Mouse (Mus musculus): Measurements from ENCODE around the gene Ccdc88c. TPM values are rescaled to one million over a fixed set of nuclear protein-coding genes. Genes with fewer than 3 reads are reported as not detected.
A peak's percentile ranks its signal among the peaks of the same experiment; 100 is the strongest.

Ccdc88c gene
- total and polyA plus RNA-seq, 3 experiments = 3.6 to 5.4 (median 5.2) TPM

GRCm38 (mm10) chr12:100925644-100926619, 102.9 kb downstream of the Ccdc88c start:
- H3K79me2 ChIP-seq (replicated peaks; ENCODE audit: control insufficient read depth, insufficient read depth, low read length) = no peaks in the 10 kb centered on the region
- no peak overlapping the region for H3K9ac ChIP-seq (ENCODE audit: low read depth, low read length)
- H3K36me3 ChIP-seq (ENCODE audit: control insufficient read depth, insufficient read depth, low read length) = no peaks in the 10 kb centered on the region
- H3K4me3 ChIP-seq = no peak overlapping the region
- H3K4me1 ChIP-seq (ENCODE audit: control insufficient read depth, insufficient read depth, low read length) = no peaks in the 10 kb centered on the region
- intact Hi-C loops (cut with DNase I) = loop anchor here (1.0 to 10.0 kb wide), 3 partner anchors 77 to 349 kb away; partner anchors contain the start of gene Rps6ka5
- no peak overlapping the region for H3K27ac ChIP-seq
- no peaks in the 10 kb centered on the region for H3K27me3 ChIP-seq (ENCODE audit: control insufficient read depth, insufficient read depth, low read length)
- TF ChIP-seq EP300 (IDR thresholded peaks at IDR 0.05; ENCODE audit: insufficient read depth, low read depth, low read length) (no peak), CTCF (IDR thresholded peaks at IDR 0.05) (peak; percentile 80)
- DNase-seq = no peak
- 66% methylated on average over 14 of the region's 14 CpGs for WGBS

GRCm38 (mm10) chr12:100924646-100925339, 104.1 kb downstream of the Ccdc88c start:
- H3K79me2 ChIP-seq (replicated peaks; ENCODE audit: control insufficient read depth, insufficient read depth, low read length) = no peaks in the 10 kb centered on the region
- 76% methylated on average over 15 of the region's 15 CpGs for WGBS
- DNase-seq = no peak
- no peaks in the 10 kb centered on the region for H3K27me3 ChIP-seq (ENCODE audit: control insufficient read depth, insufficient read depth, low read length)
- no peak overlapping the region for H3K27ac ChIP-seq
- no peak overlapping the region for H3K4me3 ChIP-seq
- H3K9ac ChIP-seq (ENCODE audit: low read depth, low read length) = no peak overlapping the region
- TF ChIP-seq CTCF (IDR thresholded peaks at IDR 0.05) (no peak), EP300 (IDR thresholded peaks at IDR 0.05; ENCODE audit: insufficient read depth, low read depth, low read length) (no peak), POLR2A (IDR thresholded peaks at IDR 0.05; ENCODE audit: insufficient read depth, low read depth, low read length) (no peak)
- H3K36me3 ChIP-seq (ENCODE audit: control insufficient read depth, insufficient read depth, low read length) = no peaks in the 10 kb centered on the region
- intact Hi-C loops (cut with DNase I) = loop anchor here (5.0 to 10.0 kb wide), 2 partner anchors 200 to 347 kb away; partner anchors contain the start of gene Rps6ka5
- no peaks in the 10 kb centered on the region for H3K4me1 ChIP-seq (ENCODE audit: control insufficient read depth, insufficient read depth, low read length)

- 84% methylated on average over 12 of the region's 12 CpGs for WGBS
- DNase-seq = no peak
- H3K4me1 ChIP-seq (ENCODE audit: control insufficient read depth, insufficient read depth, low read length) = no peaks in the 10 kb centered on the region
- H3K9ac ChIP-seq (ENCODE audit: low read depth, low read length) = no peak overlapping the region
- intact Hi-C loops (cut with DNase I) = no loop called here
- H3K4me3 ChIP-seq = no peak overlapping the region
- H3K27ac ChIP-seq = no peak overlapping the region
- no peaks in the 10 kb centered on the region for H3K79me2 ChIP-seq (replicated peaks; ENCODE audit: control insufficient read depth, insufficient read depth, low read length)
- H3K36me3 ChIP-seq (ENCODE audit: control insufficient read depth, insufficient read depth, low read length) = no peaks in the 10 kb centered on the region
- H3K27me3 ChIP-seq (ENCODE audit: control insufficient read depth, insufficient read depth, low read length) = no peaks in the 10 kb centered on the region
- TF ChIP-seq POLR2A (IDR thresholded peaks at IDR 0.05; ENCODE audit: insufficient read depth, low read depth, low read length) = no peak
- TF ChIP-seq EP300 (IDR thresholded peaks at IDR 0.05; ENCODE audit: insufficient read depth, low read depth, low read length) = no peak
- no peak for TF ChIP-seq CTCF (IDR thresholded peaks at IDR 0.05)
These were observed 118.1 kb downstream of the Ccdc88c start for GRCm38 (mm10) chr12:100910731-100911130.

GRCm38 (mm10) chr12:100909765-100910164, 119.1 kb downstream of the Ccdc88c start:
- Histone ChIP-seq H3K4me3 (no peak overlapping the region), H3K4me1 (ENCODE audit: control insufficient read depth, insufficient read depth, low read length) (no peaks in the 10 kb centered on the region), H3K9ac (ENCODE audit: low read depth, low read length) (no peak overlapping the region), H3K27ac (no peak overlapping the region), H3K36me3 (ENCODE audit: control insufficient read depth, insufficient read depth, low read length) (no peaks in the 10 kb centered on the region), H3K27me3 (ENCODE audit: control insufficient read depth, insufficient read depth, low read length) (no peaks in the 10 kb centered on the region), H3K79me2 (replicated peaks; ENCODE audit: control insufficient read depth, insufficient read depth, low read length) (no peaks in the 10 kb centered on the region)
- intact Hi-C loops (cut with DNase I) = no loop called here
- no peak for DNase-seq
- WGBS = 75% methylated on average over 6 of the region's 6 CpGs
- TF ChIP-seq EP300 (IDR thresholded peaks at IDR 0.05; ENCODE audit: insufficient read depth, low read depth, low read length) = no peak
- TF ChIP-seq CTCF (IDR thresholded peaks at IDR 0.05) = no peak

GRCm38 (mm10) chr12:100908298-100909034, 120.4 kb downstream of the Ccdc88c start:
- Histone ChIP-seq H3K79me2 (replicated peaks; ENCODE audit: control insufficient read depth, insufficient read depth, low read length) (no peaks in the 10 kb centered on the region), H3K27ac (no peak overlapping the region), H3K4me1 (ENCODE audit: control insufficient read depth, insufficient read depth, low read length) (no peaks in the 10 kb centered on the region), H3K36me3 (ENCODE audit: control insufficient read depth, insufficient read depth, low read length) (no peaks in the 10 kb centered on the region), H3K27me3 (ENCODE audit: control insufficient read depth, insufficient read depth, low read length) (no peaks in the 10 kb centered on the region), H3K9ac (ENCODE audit: low read depth, low read length) (no peak overlapping the region), H3K4me3 (no peak overlapping the region; the same call in 1 of the 2 replicates)
- 35% methylated on average over 10 of the region's 10 CpGs for WGBS
- no peak for DNase-seq
- TF ChIP-seq POLR2A (IDR thresholded peaks at IDR 0.05; ENCODE audit: insufficient read depth, low read depth, low read length) (no peak), CTCF (IDR thresholded peaks at IDR 0.05) (no peak), EP300 (IDR thresholded peaks at IDR 0.05; ENCODE audit: insufficient read depth, low read depth, low read length) (no peak)
- intact Hi-C loops (cut with DNase I) = no loop called here

Measured in heart, adult 2 months (tissue).